Mouse (Mus musculus): ENCODE results near the gene Camk1d.

DNA sequence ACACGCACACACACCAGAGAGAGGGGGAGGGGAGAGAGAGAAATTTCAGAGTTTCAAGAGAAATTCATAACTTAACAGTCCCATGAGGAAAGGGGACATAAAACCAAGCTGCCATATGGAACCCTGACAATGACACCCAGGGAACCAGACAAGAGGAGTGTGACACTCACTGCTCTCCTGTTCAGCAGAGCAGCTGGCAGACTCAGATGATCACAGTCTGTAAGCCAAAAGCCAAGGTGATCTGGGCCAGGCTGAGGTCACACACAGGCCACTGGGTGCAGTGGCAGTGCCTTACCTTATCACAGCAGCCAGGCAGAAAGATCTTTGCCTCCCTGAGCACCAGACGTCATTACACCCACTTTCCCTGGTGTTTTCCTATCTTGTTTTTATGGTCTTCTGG is 258.2 kb downstream of the Camk1d start:
- no peak for TF ChIP-seq CTCF (conservative IDR thresholded peaks at IDR 0.05; ENCODE audit: insufficient read depth, insufficient read length, low read depth, low read length)
- no peak for TF ChIP-seq POLR2A (IDR thresholded peaks at IDR 0.05; ENCODE audit: low read depth, low read length)

Data from kidney, adult 2 months (tissue).